Mouse (Mus musculus) liver, embryonic 14.5 days (tissue): ENCODE measurements around the gene Vasn.

Source experiments
- CTCF ChIP-seq: IDR thresholded peaks from 2 replicates; pipeline ENCODE4 v1.5.1; 2016; ENCODE audit warnings: antibody characterized with exemption, low read depth, control low read depth
- EP300 ChIP-seq: IDR thresholded peaks from 2 replicates; pipeline ENCODE4 v1.6.1; 2016; ENCODE audit warnings: antibody characterized with exemption, low read depth

DNA sequence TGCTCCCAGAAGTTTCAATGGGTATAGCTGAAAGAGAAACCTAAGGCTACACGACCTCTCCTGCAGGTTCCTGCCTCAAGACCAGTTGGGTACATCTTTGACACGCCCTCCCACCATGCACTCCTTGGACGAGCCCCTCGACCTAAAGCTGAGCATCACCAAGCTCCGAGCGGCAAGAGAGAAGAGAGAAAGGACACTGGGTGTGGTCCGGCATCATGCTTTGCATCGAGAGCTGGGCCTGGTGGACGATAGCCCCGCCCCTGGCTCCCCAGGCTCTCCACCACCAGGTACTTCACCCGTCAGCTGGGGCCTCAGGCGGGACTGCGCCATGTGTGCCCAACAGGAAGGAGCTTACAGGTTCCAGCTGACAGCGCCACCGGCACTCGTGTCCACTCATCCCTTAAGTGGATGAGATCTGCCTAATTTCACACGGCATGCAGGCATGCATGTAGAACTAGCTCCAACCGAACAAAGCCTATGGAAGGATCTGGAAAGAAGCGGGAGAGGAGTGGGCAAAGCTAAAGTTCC, 31.1 kb upstream of the Vasn start:
- no peak for TF ChIP-seq CTCF
- TF ChIP-seq EP300: no peak
